Mouse (Mus musculus): ENCODE measurements around the gene Olfr992.

- no peak for TF ChIP-seq POLR2A (IDR thresholded peaks at IDR 0.05; ENCODE audit: borderline replicate concordance, extremely low read depth, insufficient read depth, insufficient read length, poor library complexity, severe bottlenecking)
- no peak for TF ChIP-seq CTCF (IDR thresholded peaks at IDR 0.05; ENCODE audit: borderline replicate concordance, extremely low read depth, insufficient read depth, insufficient read length)
These were observed 5.5 kb upstream of the Olfr992 start, which contains the start of gene Olfr993 for GRCm38 (mm10) chr2:85414777-85415176.
